Mouse (Mus musculus) G1E (cell line): ENCODE measurements at regions not wholly inside any gene's neighbourhood (a gene's known extent, or its start where the extent isn't known, plus 50 kb on each side); places are given as distances from the start of the nearest gene placed in this dataset.

Experiments used
- CTCF ChIP-seq: IDR thresholded peaks from 2 replicates; pipeline ENCODE4 v1.5.1; 2012; ENCODE audit warnings: low read depth, low read length, inconsistent platforms, mixed read lengths
- TAL1 ChIP-seq: conservative IDR thresholded peaks from 2 replicates; pipeline ENCODE4 v1.6.1; 2012; ENCODE audit warnings: low read depth, low read length, inconsistent platforms, mixed read lengths

- TF ChIP-seq CTCF = no peak
- no peak for TF ChIP-seq TAL1
Measured at GRCm38 (mm10) chr2:79076115-79076514, 179.1 kb upstream of the Itga4 start.
